Mouse (Mus musculus): ENCODE measurements at regions not wholly inside any gene's neighbourhood (a gene's known extent, or its start where the extent isn't known, plus 50 kb on each side); places are given as distances from the start of the nearest gene placed in this dataset.
"Not testable (repeated sequence)": the region's sequence is repeated elsewhere in the genome, so short reads cannot be mapped to it uniquely, and the experiment has no call there.

- WGBS = 100% methylated on average over 1 of the region's 1 CpGs
- Histone ChIP-seq H3K4me2 (ENCODE audit: low read depth, low read length, poor library complexity, severe bottlenecking) (no peak overlapping the region), H3K36me3 (ENCODE audit: insufficient read depth, low read length) (no peaks in the 10 kb centered on the region), H3K4me3 (ENCODE audit: low read depth, low read length) (no peak overlapping the region), H3K9me3 (ENCODE audit: low read length) (no peaks in the 10 kb centered on the region), H3K4me1 (ENCODE audit: insufficient read depth, low read length) (no peaks in the 10 kb centered on the region), H3K27ac (ENCODE audit: low read depth, low read length) (no peak overlapping the region), H3K9ac (replicated peaks; ENCODE audit: low read length, poor library complexity, severe bottlenecking) (no peak overlapping the region), H3K27me3 (ENCODE audit: insufficient read depth, low read length) (no peaks in the 10 kb centered on the region)
- ATAC-seq (ENCODE audit: low FRiP score) (no peak), DNase-seq (ENCODE audit: low spot score) (no peak)
- no peak for TF ChIP-seq CTCF (IDR thresholded peaks at IDR 0.05)
Observed at GRCm38 (mm10) chr9:8731141-8731540, 168.5 kb upstream of the Pgr start.

DNA sequence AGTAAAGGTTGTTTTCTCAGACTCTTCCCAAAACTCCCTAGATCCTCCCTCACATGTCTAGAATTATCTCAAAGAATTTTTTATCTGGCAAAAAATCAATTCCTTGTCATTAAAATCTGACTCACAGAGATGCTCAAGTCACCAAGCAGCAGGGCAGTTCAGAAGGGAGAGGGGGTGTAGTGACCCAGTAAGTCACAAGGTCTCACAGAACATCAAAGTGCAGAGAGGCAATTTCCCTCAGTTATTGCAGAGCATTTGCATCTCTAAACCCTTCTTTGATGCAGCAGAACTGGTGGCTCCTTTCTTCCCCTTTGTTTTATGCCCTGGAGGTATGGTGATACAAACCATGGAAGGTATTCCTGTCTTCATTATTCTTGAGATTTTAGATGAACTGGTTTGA lies 166.1 kb upstream of the Pgr start:
- H3K9ac ChIP-seq (replicated peaks; ENCODE audit: low read length, poor library complexity, severe bottlenecking) = no peak overlapping the region
- no peak for DNase-seq (ENCODE audit: low spot score)
- TF ChIP-seq CTCF (IDR thresholded peaks at IDR 0.05) = no peak
- H3K4me1 ChIP-seq (ENCODE audit: insufficient read depth, low read length) = no peaks in the 10 kb centered on the region
- H3K27ac ChIP-seq (ENCODE audit: low read depth, low read length) = no peak overlapping the region
- no peak overlapping the region for H3K4me2 ChIP-seq (ENCODE audit: low read depth, low read length, poor library complexity, severe bottlenecking)
- H3K9me3 ChIP-seq (ENCODE audit: low read length) = no peaks in the 10 kb centered on the region
- H3K36me3 ChIP-seq (ENCODE audit: insufficient read depth, low read length) = no peaks in the 10 kb centered on the region
- H3K27me3 ChIP-seq (ENCODE audit: insufficient read depth, low read length) = no peaks in the 10 kb centered on the region
- no peak overlapping the region for H3K4me3 ChIP-seq (ENCODE audit: low read depth, low read length)
- ATAC-seq (ENCODE audit: low FRiP score) = no peak

- H3K9ac ChIP-seq (replicated peaks; ENCODE audit: low read length, poor library complexity, severe bottlenecking) = no peak overlapping the region
- no peak overlapping the region for H3K4me3 ChIP-seq (ENCODE audit: low read depth, low read length)
- no peak for DNase-seq (ENCODE audit: low spot score)
- no peaks in the 10 kb centered on the region for H3K36me3 ChIP-seq (ENCODE audit: insufficient read depth, low read length)
- no peak overlapping the region for H3K27ac ChIP-seq (ENCODE audit: low read depth, low read length)
- no peaks in the 10 kb centered on the region for H3K9me3 ChIP-seq (ENCODE audit: low read length)
- no peaks in the 10 kb centered on the region for H3K27me3 ChIP-seq (ENCODE audit: insufficient read depth, low read length)
- no peaks in the 10 kb centered on the region for H3K4me1 ChIP-seq (ENCODE audit: insufficient read depth, low read length)
- TF ChIP-seq CTCF (IDR thresholded peaks at IDR 0.05) = no peak
- ATAC-seq (ENCODE audit: low FRiP score) = no peak
- 79% methylated on average over 1 of the region's 1 CpGs for WGBS
- H3K4me2 ChIP-seq (ENCODE audit: low read depth, low read length, poor library complexity, severe bottlenecking) = no peak overlapping the region
Observed at GRCm38 (mm10) chr9:8740190-8740589, 159.4 kb upstream of the Pgr start.

DNA sequence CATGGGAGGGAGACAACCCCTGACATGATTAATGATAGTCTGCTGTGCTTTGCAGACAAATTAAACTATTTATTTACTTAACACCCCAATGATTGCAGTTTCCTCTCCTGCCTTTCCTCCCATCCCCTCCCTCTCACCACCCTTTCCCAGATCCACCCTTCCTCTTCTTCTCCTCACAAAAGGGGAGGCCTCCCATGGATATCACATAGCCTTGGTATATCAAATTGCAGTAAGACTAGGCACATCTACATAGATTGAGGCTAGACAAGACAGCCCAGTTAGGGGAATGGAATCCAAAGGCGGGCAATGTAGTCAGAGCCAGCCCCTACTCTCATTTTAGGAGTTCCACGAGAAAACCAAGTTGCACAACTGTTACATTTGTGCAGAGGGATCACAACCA lies 149.8 kb upstream of the Pgr start:
- ATAC-seq (ENCODE audit: low FRiP score) = no peak
- 83% methylated on average over 2 of the region's 2 CpGs for WGBS
- H3K36me3 ChIP-seq (ENCODE audit: insufficient read depth, low read length) = no peaks in the 10 kb centered on the region
- H3K9me3 ChIP-seq (ENCODE audit: low read length) = no peaks in the 10 kb centered on the region
- H3K27me3 ChIP-seq (ENCODE audit: insufficient read depth, low read length) = no peaks in the 10 kb centered on the region
- no peak overlapping the region for H3K4me3 ChIP-seq (ENCODE audit: low read depth, low read length)
- H3K4me2 ChIP-seq (ENCODE audit: low read depth, low read length, poor library complexity, severe bottlenecking) = no peak overlapping the region
- no peak for DNase-seq (ENCODE audit: low spot score)
- no peak for TF ChIP-seq CTCF (IDR thresholded peaks at IDR 0.05)
- no peak overlapping the region for H3K27ac ChIP-seq (ENCODE audit: low read depth, low read length)
- H3K9ac ChIP-seq (replicated peaks; ENCODE audit: low read length, poor library complexity, severe bottlenecking) = no peak overlapping the region
- H3K4me1 ChIP-seq (ENCODE audit: insufficient read depth, low read length) = no peaks in the 10 kb centered on the region

GRCm38 (mm10) chr9:8760876-8761275 lies 138.8 kb upstream of the Pgr start:
- DNase-seq (ENCODE audit: low spot score) (peak; percentile 40), ATAC-seq (ENCODE audit: low FRiP score) (no peak)
- H3K27me3 ChIP-seq (ENCODE audit: insufficient read depth, low read length) = no peaks in the 10 kb centered on the region
- no peak overlapping the region for H3K4me2 ChIP-seq (ENCODE audit: low read depth, low read length, poor library complexity, severe bottlenecking)
- H3K4me3 ChIP-seq (ENCODE audit: low read depth, low read length) = no peak overlapping the region
- H3K4me1 ChIP-seq (ENCODE audit: insufficient read depth, low read length) = no peaks in the 10 kb centered on the region
- no peak overlapping the region for H3K9ac ChIP-seq (replicated peaks; ENCODE audit: low read length, poor library complexity, severe bottlenecking)
- no peak overlapping the region for H3K27ac ChIP-seq (ENCODE audit: low read depth, low read length)
- no peaks in the 10 kb centered on the region for H3K36me3 ChIP-seq (ENCODE audit: insufficient read depth, low read length)
- TF ChIP-seq CTCF (IDR thresholded peaks at IDR 0.05) = no peak
- no peaks in the 10 kb centered on the region for H3K9me3 ChIP-seq (ENCODE audit: low read length)
- 64% methylated on average over 1 of the region's 1 CpGs for WGBS

DNA sequence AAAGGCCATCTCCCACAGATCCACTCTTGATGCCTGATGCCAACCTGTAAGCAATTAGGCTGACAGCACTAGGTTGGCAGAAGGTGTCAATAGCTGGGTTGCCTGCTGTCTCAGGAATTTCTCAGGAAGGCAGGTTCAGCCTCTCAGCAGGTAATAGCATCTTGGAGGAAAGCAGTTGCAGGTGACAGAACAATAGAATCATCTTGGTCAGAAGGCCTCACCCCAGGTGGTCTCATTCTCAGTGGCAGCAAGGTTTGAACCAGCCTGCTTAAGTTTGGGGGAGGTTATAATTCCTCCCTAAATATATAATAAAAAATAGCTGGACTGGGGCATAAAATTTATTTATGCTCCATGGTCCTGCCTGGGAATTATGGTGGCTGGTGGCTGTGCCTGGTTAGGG lies 130.2 kb upstream of the Pgr start:
- H3K27me3 ChIP-seq (ENCODE audit: insufficient read depth, low read length); H3K4me2 ChIP-seq (ENCODE audit: low read depth, low read length, poor library complexity, severe bottlenecking); H3K4me1 ChIP-seq (ENCODE audit: insufficient read depth, low read length); H3K36me3 ChIP-seq (ENCODE audit: insufficient read depth, low read length); H3K4me3 ChIP-seq (ENCODE audit: low read depth, low read length); H3K27ac ChIP-seq (ENCODE audit: low read depth, low read length); H3K9ac ChIP-seq (replicated peaks; ENCODE audit: low read length, poor library complexity, severe bottlenecking); DNase-seq (ENCODE audit: low spot score); H3K9me3 ChIP-seq (ENCODE audit: low read length); ATAC-seq (ENCODE audit: low FRiP score): not testable (repeated sequence)

DNA sequence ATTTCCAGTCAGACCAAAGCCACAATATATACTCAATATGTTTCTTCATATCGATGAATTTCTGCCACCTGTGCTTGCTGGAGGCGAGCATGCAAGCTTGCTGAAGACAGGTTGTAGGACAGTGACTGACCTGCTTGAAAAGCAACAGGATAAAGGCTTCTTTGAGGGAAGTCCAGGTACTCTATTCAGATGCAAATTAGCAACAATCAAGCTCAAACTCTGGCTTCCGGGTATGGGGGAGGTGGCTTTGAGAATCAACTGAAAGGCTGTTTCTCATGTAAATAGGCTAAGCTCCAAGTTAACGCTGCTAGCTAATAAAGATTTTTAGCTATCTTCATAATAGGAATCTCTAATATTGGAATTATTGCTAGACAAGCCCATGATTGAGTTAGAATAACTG lies 129.6 kb upstream of the Pgr start:
- H3K4me1 ChIP-seq (ENCODE audit: insufficient read depth, low read length) = no peaks in the 10 kb centered on the region
- H3K27me3 ChIP-seq (ENCODE audit: insufficient read depth, low read length) = no peaks in the 10 kb centered on the region
- no peak overlapping the region for H3K27ac ChIP-seq (ENCODE audit: low read depth, low read length)
- no peak overlapping the region for H3K4me2 ChIP-seq (ENCODE audit: low read depth, low read length, poor library complexity, severe bottlenecking)
- TF ChIP-seq CTCF (IDR thresholded peaks at IDR 0.05) = no peak
- 33% methylated on average over 4 of the region's 4 CpGs for WGBS
- H3K9ac ChIP-seq (replicated peaks; ENCODE audit: low read length, poor library complexity, severe bottlenecking) = no peak overlapping the region
- H3K9me3 ChIP-seq (ENCODE audit: low read length) = no peaks in the 10 kb centered on the region
- no peaks in the 10 kb centered on the region for H3K36me3 ChIP-seq (ENCODE audit: insufficient read depth, low read length)
- H3K4me3 ChIP-seq (ENCODE audit: low read depth, low read length) = no peak overlapping the region
- DNase-seq (ENCODE audit: low spot score) (no peak), ATAC-seq (ENCODE audit: low FRiP score) (no peak)

GRCm38 (mm10) chr9:8781336-8781735 lies 118.3 kb upstream of the Pgr start:
- H3K27me3 ChIP-seq (ENCODE audit: insufficient read depth, low read length); H3K4me2 ChIP-seq (ENCODE audit: low read depth, low read length, poor library complexity, severe bottlenecking); H3K27ac ChIP-seq (ENCODE audit: low read depth, low read length); DNase-seq (ENCODE audit: low spot score); H3K4me1 ChIP-seq (ENCODE audit: insufficient read depth, low read length); H3K9me3 ChIP-seq (ENCODE audit: low read length); H3K9ac ChIP-seq (replicated peaks; ENCODE audit: low read length, poor library complexity, severe bottlenecking); ATAC-seq (ENCODE audit: low FRiP score); H3K4me3 ChIP-seq (ENCODE audit: low read depth, low read length); H3K36me3 ChIP-seq (ENCODE audit: insufficient read depth, low read length): not testable (repeated sequence)
- WGBS = 67% methylated on average over 3 of the region's 3 CpGs

All from midbrain, postnatal 0 days (tissue).